Mouse (Mus musculus): ENCODE measurements around the gene Chchd6.

DNA sequence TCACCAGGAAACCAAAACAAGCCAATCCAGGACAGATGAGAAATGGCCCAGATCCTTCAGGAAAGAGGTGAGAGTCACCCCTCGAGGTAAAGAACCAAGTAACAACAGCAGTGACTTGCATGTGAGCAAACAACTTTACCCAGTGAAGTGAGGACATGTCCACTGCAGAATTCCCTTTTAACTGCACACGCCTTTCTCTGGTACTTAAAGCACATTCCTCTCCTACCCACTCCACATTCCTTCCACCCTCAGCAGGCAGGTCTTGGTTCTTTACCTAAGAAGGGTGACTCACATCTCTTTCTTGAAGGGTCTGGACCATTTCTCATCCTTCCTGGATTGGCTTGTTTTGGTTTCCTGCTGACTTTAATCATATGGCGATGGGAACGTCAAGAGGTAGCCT is 181.3 kb downstream of the Chchd6 start:
- TF ChIP-seq TCF12 (IDR thresholded peaks at IDR 0.05; ENCODE audit: insufficient read depth, poor library complexity, severe bottlenecking) (no peak), POLR2A (IDR thresholded peaks at IDR 0.05; ENCODE audit: insufficient read length, low read depth) (no peak), USF1 (IDR thresholded peaks at IDR 0.05; ENCODE audit: low read depth) (no peak), E2F4 (IDR thresholded peaks at IDR 0.05; ENCODE audit: insufficient read depth) (no peak)
